Mouse (Mus musculus) activated CD4-positive, CD25-positive, alpha-beta regulatory T cell, adult 4 months (primary cell): ENCODE results near the gene Tcea2. TPM values are rescaled to one million over a fixed set of nuclear protein-coding genes. Genes with fewer than 3 reads are reported as not detected.

Experiments
- ATAC-seq: one replicate; pipeline ENCODE4 v1.8.0; 2017
- polyA plus RNA-seq, 2 experiments: library from polyadenylated mRNA; unstranded; fragments of 100-300 nt; shearing (Covaris generic); gene quantifications; one replicate each; pipeline ENCODE4 v1.2.1; 2017

Gene Tcea2
- polyA plus RNA-seq, 2 experiments from 2014 or later: 9.8 to 12.1 TPM

GRCm38 (mm10) chr2:181715382-181715781 lies 35.3 kb downstream of the Tcea2 start:
- no peak for ATAC-seq

DNA sequence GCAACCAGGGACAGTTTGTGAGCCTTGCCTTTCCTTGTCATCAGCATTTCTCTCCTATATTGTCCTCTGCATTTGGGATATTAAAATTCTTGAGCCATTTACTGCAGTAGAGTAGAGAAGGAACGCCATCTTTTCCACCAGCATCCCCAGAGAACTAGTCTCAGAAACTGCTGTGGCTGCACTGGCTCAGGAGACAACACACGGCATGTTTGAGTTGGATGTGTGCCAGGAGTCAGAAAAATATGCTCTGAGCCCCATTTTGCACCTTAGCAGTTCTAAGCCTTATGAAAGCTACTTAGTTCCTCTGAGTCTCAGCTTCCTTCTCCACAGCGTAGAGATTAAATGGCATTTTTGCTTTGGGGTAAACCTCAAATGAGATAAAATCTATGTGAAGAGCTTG lies 36.9 kb downstream of the Tcea2 start:
- no peak for ATAC-seq

GRCm38 (mm10) chr2:181720061-181720460 lies 40.0 kb downstream of the Tcea2 start:
- no peak for ATAC-seq

DNA sequence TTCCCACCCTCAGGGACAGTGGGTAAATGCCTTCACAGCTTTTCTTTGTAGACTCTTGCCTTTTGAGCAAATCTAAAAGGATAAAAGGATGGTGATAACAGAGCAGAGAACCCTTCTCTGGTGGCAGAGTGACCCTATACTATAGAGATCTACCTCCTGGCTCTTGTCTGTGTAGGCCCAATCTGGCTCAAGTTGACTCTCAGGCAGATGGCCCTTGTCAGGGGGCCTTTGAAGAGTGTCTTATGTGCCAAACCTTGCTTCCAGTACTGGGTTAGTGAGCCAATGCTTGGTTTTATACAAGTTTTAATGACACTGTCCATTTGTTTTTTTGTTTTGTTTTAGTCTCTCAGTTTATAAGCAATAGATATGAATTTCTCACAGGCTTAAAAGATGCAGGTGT lies 41.1 kb downstream of the Tcea2 start:
- no peak for ATAC-seq

DNA sequence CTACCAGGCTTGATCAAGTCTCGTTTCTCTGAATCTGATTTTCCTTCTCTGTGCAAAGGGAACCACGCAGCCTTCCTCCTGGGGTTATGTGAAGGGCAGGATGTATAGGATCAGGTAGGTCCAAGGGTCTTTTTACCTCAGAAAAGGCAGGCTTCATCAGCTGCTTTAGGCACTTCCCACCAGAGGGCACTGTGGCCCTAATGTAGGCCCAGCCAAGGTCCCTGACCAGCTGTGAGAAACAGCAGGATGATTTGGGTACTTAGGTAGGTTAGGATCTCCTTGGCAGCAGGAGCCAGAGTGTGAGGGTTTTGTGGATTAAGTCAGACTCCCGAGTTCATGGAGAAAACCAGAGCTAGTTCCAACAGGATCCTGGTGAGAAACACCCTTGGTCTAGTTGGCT lies 42.1 kb downstream of the Tcea2 start:
- no peak for ATAC-seq

- ATAC-seq: no peak
Observed at GRCm38 (mm10) chr2:181727659-181728262, 47.7 kb downstream of the Tcea2 start.

DNA sequence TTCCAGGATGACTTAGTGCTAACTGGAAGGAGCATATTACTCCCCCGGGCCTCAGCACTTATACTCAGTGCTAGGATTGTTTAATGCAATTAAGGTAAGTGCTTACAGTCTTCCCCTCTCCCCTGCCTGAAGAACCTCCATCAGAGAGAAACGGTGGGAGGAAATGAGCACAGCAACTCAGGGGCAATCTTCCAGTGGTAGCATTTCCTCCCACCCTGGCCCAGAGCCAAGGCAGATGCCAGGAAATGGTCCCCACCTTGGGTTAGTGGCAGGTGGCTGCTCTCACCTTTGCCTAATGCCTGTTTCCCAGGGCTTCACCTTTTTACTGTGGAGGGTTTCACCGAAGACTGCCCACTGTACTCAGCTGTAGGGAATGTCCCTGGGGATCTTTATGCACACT lies 49.9 kb downstream of the Tcea2 start:
- ATAC-seq: no peak

Other genes starting within 250 kb of the Tcea2 start
- gene Zbtb46, start 220.9 kb upstream of the Tcea2 start, polyA plus RNA-seq: 1 to 10 TPM; 2.5 to 4.3 TPM
- not detected for gene Abhd16b, start 187.1 kb upstream of the Tcea2 start, polyA plus RNA-seq
- gene Tpd52l2, start 183.2 kb upstream of the Tcea2 start, polyA plus RNA-seq: 100 to 1,000 TPM in 1 of 2 experiments, 10 to 100 TPM in 1; 88.0 to 103 TPM
- 10 to 100 TPM; 36.9 to 37.1 TPM for gene Dnajc5, start 159.8 kb upstream of the Tcea2 start, polyA plus RNA-seq
- gene Uckl1, start 95.4 kb upstream of the Tcea2 start, polyA plus RNA-seq: 100 to 1,000 TPM; 111 to 136 TPM
- 10 to 100 TPM; 69.3 to 69.5 TPM for gene Prpf6, start 88.4 kb upstream of the Tcea2 start, polyA plus RNA-seq
- gene Zfp512b, start 87.5 kb upstream of the Tcea2 start, polyA plus RNA-seq: 10 to 100 TPM; 20.3 to 26.9 TPM
- 10 to 100 TPM in 1 of 2 experiments, 1 to 10 TPM in 1; 8.7 to 12.5 TPM for gene Samd10, start 81.1 kb upstream of the Tcea2 start, polyA plus RNA-seq
- not detected for gene Gm29797, start 23.3 kb upstream of the Tcea2 start, polyA plus RNA-seq
- gene Sox18, start 8.7 kb upstream of the Tcea2 start, polyA plus RNA-seq: not detected
- gene Rgs19, start 13.7 kb downstream of the Tcea2 start, polyA plus RNA-seq: 100 to 1,000 TPM; 199 to 210 TPM
- not detected for gene Lkaaear1, start 18.1 kb downstream of the Tcea2 start, polyA plus RNA-seq
- not detected for gene Oprl1, start 34.7 kb downstream of the Tcea2 start, polyA plus RNA-seq
- not detected for gene Myt1, start 83.0 kb downstream of the Tcea2 start, polyA plus RNA-seq
- gene Pcmtd2, start 157.5 kb downstream of the Tcea2 start, polyA plus RNA-seq: 10 to 100 TPM; 41.1 to 47.7 TPM
- gene Polr3k, start 184.0 kb downstream of the Tcea2 start, polyA plus RNA-seq: 10 to 100 TPM; 61.8 to 80.2 TPM